Mouse (Mus musculus) heart, embryonic 14.5 days (tissue): ENCODE data around the gene Gm28308. TPM values are rescaled to one million over a fixed set of nuclear protein-coding genes. Genes with fewer than 3 reads are reported as not detected.

Source experiments
- ATAC-seq: fragments of 200-750 bp; cut with Nextera tagmentation; 2 replicates; pipeline ENCODE4 v1.8.0; 2017; ENCODE audit warnings: low read depth, moderate TSS enrichment; ENCODE audit not compliant: insufficient number of reproducible peaks, insufficient read depth, low FRiP score
- H3K27ac ChIP-seq, 2 experiments: fragments of 200-500 bp in 1 of 2; fragments of 300-500 bp in 1 of 2; sonication (generic) in 1 of 2; replicated peaks in 1 of 2; 2 replicates each; pipeline ENCODE4 v1.5.1; 2012 to 2014; ENCODE audit warnings: low read depth in 2 of 2, low read length in 2 of 2, control low read depth in 1 of 2, mild to moderate bottlenecking in 1 of 2, mixed read lengths in 1 of 2; ENCODE audit not compliant: control insufficient read depth in 1 of 2, insufficient read depth in 1 of 2
- H3K27me3 ChIP-seq: fragments of 300-500 bp; sonication (generic); 2 replicates; pipeline ENCODE4 v1.6.1; 2014; ENCODE audit warnings: mild to moderate bottlenecking, low read length, control low read depth; ENCODE audit not compliant: control insufficient read depth, insufficient read depth
- H3K36me3 ChIP-seq: fragments of 300-500 bp; sonication (generic); 2 replicates; pipeline ENCODE4 v1.6.1; 2014; ENCODE audit warnings: mild to moderate bottlenecking, control low read depth, low read length, mixed read lengths; ENCODE audit not compliant: control insufficient read depth, insufficient read depth
- H3K4me1 ChIP-seq, 2 experiments: fragments of 200-500 bp in 1 of 2; fragments of 300-500 bp in 1 of 2; sonication (generic) in 1 of 2; 2 replicates each; pipeline ENCODE4 v1.6.1; 2012 to 2014; ENCODE audit warnings: low read length in 2 of 2, control low read depth in 1 of 2, mixed read lengths in 1 of 2; ENCODE audit not compliant: control insufficient read depth in 2 of 2, insufficient read depth in 2 of 2
- H3K4me2 ChIP-seq: fragments of 300-500 bp; sonication (generic); 2 replicates; pipeline ENCODE4 v1.6.1; 2014; ENCODE audit warnings: mild to moderate bottlenecking, low read length
- H3K4me3 ChIP-seq, 2 experiments: fragments of 200-500 bp in 1 of 2; fragments of 300-500 bp in 1 of 2; sonication (generic) in 1 of 2; 2 replicates each; pipeline ENCODE4 v1.5.1; 2012 to 2014; ENCODE audit warnings: low read length in 2 of 2, mild to moderate bottlenecking in 2 of 2, control low read depth in 1 of 2, low read depth in 1 of 2, moderate library complexity in 1 of 2; ENCODE audit not compliant: control insufficient read depth in 1 of 2, insufficient read depth in 1 of 2
- H3K9ac ChIP-seq: fragments of 300-500 bp; sonication (generic); 2 replicates; pipeline ENCODE4 v1.6.1; 2014; ENCODE audit warnings: mild to moderate bottlenecking, low read length
- H3K9me3 ChIP-seq: fragments of 300-500 bp; sonication (generic); 2 replicates; pipeline ENCODE4 v1.6.1; 2016; ENCODE audit warnings: low read length, control low read depth; ENCODE audit not compliant: control insufficient read depth
- WGBS: fragments of 180-500 bp; shearing (Covaris S2); extraction: QIAGEN DNeasy Blood & Tissue Kit; methylation state at CpG from one replicate; pipeline ENCODE4 v1.1.7; 2014; 5-methylcytosine and 5-hydroxymethylcytosine counted together
- polyA plus RNA-seq: library from polyadenylated mRNA; unstranded; fragments of >200 nt; fragmentation: Nextera tagmentation; extraction: Ambion mirVana; gene quantifications from 2 replicates; pipeline ENCODE4 v1.2.1, GENCODE M21; 2014

Gm28308 gene
- polyA plus RNA-seq, 1 experiment from 2014 or later = not detected

DNA sequence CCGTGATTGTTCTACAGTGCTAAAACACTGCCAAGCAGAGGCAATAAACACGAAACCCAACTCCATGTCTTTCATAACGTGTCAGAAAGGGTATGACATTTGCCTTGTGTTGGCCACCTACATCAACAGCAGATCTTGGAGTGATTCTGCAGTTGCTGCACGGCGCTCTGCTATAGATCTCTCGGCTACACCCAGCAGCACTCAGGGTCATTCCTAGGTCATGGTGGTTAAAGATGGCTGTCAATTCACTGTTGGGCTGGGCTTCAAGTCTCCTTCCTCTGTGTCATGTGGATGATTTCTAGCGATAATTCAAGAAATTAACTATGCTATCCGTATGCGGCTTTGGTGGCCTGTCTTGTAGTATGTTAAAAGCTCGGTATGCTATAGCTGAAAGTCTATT lies 74.6 kb downstream of the Gm28308 start:
- H3K36me3 ChIP-seq = no peaks in the 10 kb centered on the region
- no peak overlapping the region for H3K27ac ChIP-seq
- H3K27me3 ChIP-seq = peaks cover 17% of the 10 kb centered on the region
- no peak overlapping the region for H3K4me3 ChIP-seq
- H3K9me3 ChIP-seq = no peaks in the 10 kb centered on the region
- no peak for ATAC-seq
- 72% methylated on average over 10 of the region's 10 CpGs for WGBS
- H3K4me2 ChIP-seq = no peak overlapping the region
- no peak overlapping the region for H3K9ac ChIP-seq
- no peaks in the 10 kb centered on the region for H3K4me1 ChIP-seq

DNA sequence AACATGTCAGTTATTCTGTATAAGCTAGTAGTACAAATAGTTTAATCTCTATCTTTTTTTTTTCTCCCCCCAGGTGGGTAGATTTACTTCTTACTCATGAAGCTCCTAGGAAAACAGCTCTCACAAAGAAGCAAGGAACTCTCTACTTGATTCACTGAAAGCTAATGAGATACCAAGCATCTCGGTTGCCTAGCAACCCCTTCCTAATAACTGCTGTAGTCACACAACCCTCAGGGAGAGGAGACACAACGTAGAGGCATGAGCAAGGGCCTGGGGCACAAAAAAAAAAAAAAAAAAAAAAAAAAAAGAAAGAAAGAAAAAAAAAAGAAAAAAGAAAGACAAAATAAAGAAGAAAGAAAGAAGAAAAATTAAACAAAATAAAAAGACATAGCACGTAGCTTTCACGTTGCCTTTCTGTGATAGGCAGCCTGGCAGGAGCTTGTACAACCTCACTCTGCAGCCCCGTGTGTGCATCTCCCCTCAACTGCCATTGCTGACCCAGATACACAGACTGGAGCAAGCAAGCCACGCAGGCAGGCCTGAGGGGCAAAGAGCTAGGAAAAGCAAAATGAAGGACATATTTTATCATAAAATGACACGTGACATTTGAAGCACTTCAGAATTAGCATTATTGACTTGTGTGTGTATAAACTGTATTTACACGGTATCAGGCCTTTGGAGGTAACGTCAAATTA lies 75.2 kb downstream of the Gm28308 start:
- no peak overlapping the region for H3K9ac ChIP-seq
- no peaks in the 10 kb centered on the region for H3K36me3 ChIP-seq
- no peak overlapping the region for H3K27ac ChIP-seq
- H3K4me1 ChIP-seq = no peaks in the 10 kb centered on the region
- H3K4me3 ChIP-seq = no peak overlapping the region
- H3K9me3 ChIP-seq = no peaks in the 10 kb centered on the region
- H3K27me3 ChIP-seq = peaks cover 22% of the 10 kb centered on the region
- no peak overlapping the region for H3K4me2 ChIP-seq
- WGBS = 76% methylated on average over 9 of the region's 9 CpGs
- ATAC-seq = no peak

DNA sequence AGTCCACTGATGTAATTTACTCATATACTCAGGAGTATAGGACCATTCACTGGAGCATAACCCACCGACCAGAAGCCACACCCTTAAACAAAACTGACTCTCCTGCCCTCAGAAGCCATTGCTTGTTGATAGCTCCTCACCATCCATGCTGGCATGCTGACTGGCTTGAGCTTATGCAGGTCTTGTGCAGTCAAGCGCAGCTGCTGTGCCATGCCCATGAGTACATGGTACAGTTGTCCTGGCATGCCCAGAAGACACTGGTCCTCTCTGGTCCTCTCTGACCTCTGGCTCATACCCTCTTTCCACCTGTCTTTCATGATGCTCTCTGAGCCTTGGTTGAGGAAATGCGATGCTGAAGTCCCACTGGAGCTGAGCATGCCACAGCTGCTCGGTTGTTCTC lies 89.5 kb downstream of the Gm28308 start:
- H3K36me3 ChIP-seq = no peaks in the 10 kb centered on the region
- H3K4me2 ChIP-seq = no peak overlapping the region
- 78% methylated on average over 4 of the region's 4 CpGs for WGBS
- H3K4me3 ChIP-seq = no peak overlapping the region
- ATAC-seq = no peak
- H3K4me1 ChIP-seq = no peaks in the 10 kb centered on the region
- H3K27ac ChIP-seq = no peak overlapping the region
- H3K9ac ChIP-seq = no peak overlapping the region
- H3K27me3 ChIP-seq = peaks cover 67% of the 10 kb centered on the region
- peaks cover 7% of the 10 kb centered on the region for H3K9me3 ChIP-seq

DNA sequence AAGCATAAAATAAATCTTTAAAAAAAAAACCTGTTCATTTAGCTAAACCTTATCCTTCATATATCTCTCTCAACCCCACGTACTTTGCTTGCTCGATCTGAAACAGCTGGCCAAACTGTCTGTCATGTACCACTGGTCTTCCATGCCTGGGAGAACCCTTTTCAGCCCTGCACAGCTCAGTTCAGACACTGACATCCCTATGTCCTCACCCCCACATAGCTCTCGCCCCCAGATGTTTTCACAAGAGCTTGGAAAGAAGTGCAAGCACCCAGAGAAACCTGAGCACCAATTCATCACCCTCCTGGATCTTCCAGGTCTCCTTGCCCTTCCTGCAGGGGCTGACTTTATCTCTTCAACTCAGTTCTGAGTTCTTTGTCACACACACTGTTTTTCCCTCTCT lies 92.0 kb downstream of the Gm28308 start:
- Histone ChIP-seq H3K9me3 (no peaks in the 10 kb centered on the region), H3K4me2 (no peak overlapping the region), H3K27me3 (peaks cover 75% of the 10 kb centered on the region), H3K4me1 (no peaks in the 10 kb centered on the region), H3K36me3 (no peaks in the 10 kb centered on the region), H3K27ac (no peak overlapping the region), H3K4me3 (no peak overlapping the region), H3K9ac (no peak overlapping the region)
- ATAC-seq = no peak
- WGBS = 52% methylated on average over 3 of the region's 3 CpGs

- 40% methylated on average over 6 of the region's 6 CpGs for WGBS
- Histone ChIP-seq H3K4me1 (no peaks in the 10 kb centered on the region), H3K4me3 (no peak overlapping the region), H3K9ac (no peak overlapping the region), H3K4me2 (no peak overlapping the region), H3K27me3 (peaks cover 85% of the 10 kb centered on the region), H3K9me3 (no peaks in the 10 kb centered on the region), H3K36me3 (no peaks in the 10 kb centered on the region), H3K27ac (no peak overlapping the region)
- ATAC-seq = no peak
Observed at GRCm38 (mm10) chr6:52118903-52119635, 94.1 kb downstream of the Gm28308 start.

- peaks cover 75% of the 10 kb centered on the region for H3K27me3 ChIP-seq
- H3K27ac ChIP-seq = no peak overlapping the region
- WGBS = 4% methylated on average over 5 of the region's 5 CpGs
- H3K4me3 ChIP-seq = no peak overlapping the region
- no peaks in the 10 kb centered on the region for H3K4me1 ChIP-seq
- no peaks in the 10 kb centered on the region for H3K36me3 ChIP-seq
- no peaks in the 10 kb centered on the region for H3K9me3 ChIP-seq
- H3K4me2 ChIP-seq = no peak overlapping the region
- ATAC-seq = no peak
- no peak overlapping the region for H3K9ac ChIP-seq
Observed at GRCm38 (mm10) chr6:52115899-52116298, 97.2 kb downstream of the Gm28308 start.
